Mouse (Mus musculus) right cerebral cortex, postnatal 14 days (tissue): ENCODE results near the gene Krt10.

Source experiments
- DNase-seq: peaks from one replicate; pipeline ENCODE4 v3.0.0; 2022

Krt10 gene

GRCm38 (mm10) chr11:99389264-99389663 lies at the start of gene Krt10:
Krt10 (minus strand) TSS chr11:99389364.
- DNase-seq: no peak

GRCm38 (mm10) chr11:99437972-99438371 lies 48.8 kb upstream of the Krt10 start, which contains the start of gene Krt20:
Krt20 (minus strand) TSS chr11:99438150.
- no peak for DNase-seq

GRCm38 (mm10) chr11:99436625-99437024 lies 47.5 kb upstream of the Krt10 start:
- DNase-seq: no peak

- DNase-seq: peak; percentile 52
Measured at GRCm38 (mm10) chr11:99430670-99431069, 41.5 kb upstream of the Krt10 start.

- DNase-seq: no peak
Measured at GRCm38 (mm10) chr11:99422159-99422558, 33.0 kb upstream of the Krt10 start, which contains the start of gene Krt12. Krt12 (minus strand) TSS chr11:99422259.

- peak; percentile 23 for DNase-seq
Measured at GRCm38 (mm10) chr11:99420586-99420985, 31.4 kb upstream of the Krt10 start.

GRCm38 (mm10) chr11:99417819-99418218 lies 28.7 kb upstream of the Krt10 start:
- DNase-seq: peak; percentile 51

GRCm38 (mm10) chr11:99416902-99417301 lies 27.7 kb upstream of the Krt10 start:
- DNase-seq: peak; percentile 36

- DNase-seq: no peak
Measured at GRCm38 (mm10) chr11:99414463-99415147, 25.4 kb upstream of the Krt10 start.

GRCm38 (mm10) chr11:99413247-99413646 lies 24.1 kb upstream of the Krt10 start:
- peak; percentile 71 for DNase-seq

- DNase-seq: no peak
Measured at GRCm38 (mm10) chr11:99406186-99406585, 17.0 kb upstream of the Krt10 start.

- no peak for DNase-seq
Measured at GRCm38 (mm10) chr11:99399956-99400549, 10.9 kb upstream of the Krt10 start.

GRCm38 (mm10) chr11:99398832-99399231 lies 9.7 kb upstream of the Krt10 start:
- no peak for DNase-seq

GRCm38 (mm10) chr11:99398084-99398483 lies 8.9 kb upstream of the Krt10 start:
- no peak for DNase-seq

GRCm38 (mm10) chr11:99396661-99397060 lies 7.5 kb upstream of the Krt10 start:
- DNase-seq: no peak

GRCm38 (mm10) chr11:99396034-99396433 lies 6.9 kb upstream of the Krt10 start:
- no peak for DNase-seq

- DNase-seq: no peak
Measured at GRCm38 (mm10) chr11:99392492-99392891, 3.3 kb upstream of the Krt10 start.

GRCm38 (mm10) chr11:99391375-99391774 lies 2.2 kb upstream of the Krt10 start:
- DNase-seq: no peak

GRCm38 (mm10) chr11:99390866-99391265 lies 1.7 kb upstream of the Krt10 start:
- DNase-seq: no peak

- DNase-seq: no peak
Measured at GRCm38 (mm10) chr11:99388661-99389060, 503 bp downstream of the Krt10 start.

GRCm38 (mm10) chr11:99385813-99386721 lies 3.1 kb downstream of the Krt10 start:
- peak; percentile 90 for DNase-seq

GRCm38 (mm10) chr11:99379568-99379967 lies 9.6 kb downstream of the Krt10 start:
- DNase-seq: peak; percentile 73

- no peak for DNase-seq
Measured at GRCm38 (mm10) chr11:99374803-99375202, 14.4 kb downstream of the Krt10 start, which contains the start of gene Krt28. Krt28 (minus strand) TSS chr11:99374903.
